Mouse (Mus musculus) small intestine, adult 2 months (tissue): ENCODE measurements around the gene Ccpg1os.

Source experiments
- CTCF ChIP-seq: fragments of 200-500 bp; IDR thresholded peaks from 2 replicates; pipeline ENCODE4 v1.5.1; 2012; ENCODE audit warnings: low read depth, mild to moderate bottlenecking, control low read depth, inconsistent platforms, low read length, moderate library complexity, mixed read lengths; ENCODE audit not compliant: insufficient replicate concordance, insufficient read length; ENCODE audit errors: extremely low read depth
- POLR2A ChIP-seq: fragments of 200-500 bp; IDR thresholded peaks from 2 replicates; pipeline ENCODE4 v1.6.1; 2012; ENCODE audit warnings: low read depth, mild to moderate bottlenecking, control low read depth, inconsistent platforms, low read length, moderate library complexity

DNA sequence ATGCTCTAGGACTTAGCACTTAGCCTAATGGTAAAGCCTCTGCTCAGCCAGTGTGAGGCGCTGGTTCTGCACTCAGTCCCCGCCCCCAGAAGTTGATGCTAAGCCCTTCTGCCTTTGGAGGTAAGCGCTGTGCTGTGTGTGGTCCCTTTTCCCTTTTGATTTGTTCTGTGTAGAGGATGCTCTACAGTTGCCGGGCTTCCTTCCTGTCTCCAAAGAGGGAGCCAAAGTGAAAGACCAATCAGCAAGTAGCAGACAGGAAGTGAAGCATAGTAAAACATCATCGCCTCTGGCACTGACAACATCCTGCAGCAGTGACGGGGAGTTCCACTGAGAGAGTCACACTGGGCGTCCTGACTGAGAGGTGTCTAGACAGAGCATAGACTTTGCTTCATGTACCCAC, 15.3 kb downstream of the Ccpg1os start:
- TF ChIP-seq POLR2A (no peak), CTCF (no peak)
